Mouse (Mus musculus): Measurements from ENCODE around the gene Ceacam16. TPM values are rescaled to one million over a fixed set of nuclear protein-coding genes. Genes with fewer than 3 reads are reported as not detected.

The Ceacam16 gene
- polyA plus RNA-seq, 1 experiment from 2014 or later = not detected

- Histone ChIP-seq H3K9ac (ENCODE audit: low read length) (peak overlapping the region; percentile 75), H3K4me1 (ENCODE audit: control insufficient read depth, insufficient read depth, low read length) (peaks cover 27% of the 10 kb centered on the region), H3K4me3 (ENCODE audit: low read length) (peak overlapping the region; percentile 60), H3K27ac (ENCODE audit: low read length) (no peak overlapping the region), H3K36me3 (ENCODE audit: control insufficient read depth, insufficient read depth) (no peaks in the 10 kb centered on the region), H3K27me3 (ENCODE audit: control insufficient read depth, insufficient read depth, low read length) (peaks cover 12% of the 10 kb centered on the region), H3K9me3 (replicated peaks; ENCODE audit: control insufficient read depth, low read length) (peaks cover 4% of the 10 kb centered on the region), H3K4me2 (ENCODE audit: low read depth, low read length) (peak overlapping the region; percentile 81)
- ATAC-seq (replicated peaks; ENCODE audit: extremely low read depth, insufficient read depth, low FRiP score) = no peak
- 7% methylated on average over 18 of the region's 20 CpGs for WGBS
These were observed 38.9 kb downstream of the Ceacam16 start for GRCm38 (mm10) chr7:19822193-19822592.

DNA sequence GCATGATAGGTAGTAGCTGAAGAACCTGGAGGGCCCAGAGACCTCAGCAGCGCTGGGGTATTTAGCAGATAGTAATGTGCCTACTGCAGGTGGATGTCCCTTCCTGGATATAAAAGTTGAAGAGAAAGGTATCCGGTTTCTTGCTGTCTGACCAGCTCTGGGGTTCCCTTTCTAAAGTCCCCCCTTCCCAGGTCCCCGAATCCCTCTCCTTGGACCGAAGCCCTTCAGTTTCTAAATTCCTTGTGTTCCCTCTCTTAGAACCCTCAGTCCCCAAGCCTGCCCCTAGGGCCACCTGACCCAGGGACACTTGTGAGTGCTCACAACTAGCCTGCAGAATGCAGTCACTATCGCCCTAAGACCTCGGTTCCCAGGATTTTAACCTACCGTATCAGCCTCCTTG, 39.5 kb downstream of the Ceacam16 start:
- H3K27ac ChIP-seq (ENCODE audit: low read length) = no peak overlapping the region
- peaks cover 32% of the 10 kb centered on the region for H3K4me1 ChIP-seq (ENCODE audit: control insufficient read depth, insufficient read depth, low read length)
- H3K4me3 ChIP-seq (ENCODE audit: low read length) = no peak overlapping the region
- ATAC-seq (replicated peaks; ENCODE audit: extremely low read depth, insufficient read depth, low FRiP score) = no peak
- H3K27me3 ChIP-seq (ENCODE audit: control insufficient read depth, insufficient read depth, low read length) = peaks cover 12% of the 10 kb centered on the region
- H3K4me2 ChIP-seq (ENCODE audit: low read depth, low read length) = peak overlapping the region; percentile 81
- peaks cover 4% of the 10 kb centered on the region for H3K9me3 ChIP-seq (replicated peaks; ENCODE audit: control insufficient read depth, low read length)
- H3K36me3 ChIP-seq (ENCODE audit: control insufficient read depth, insufficient read depth) = no peaks in the 10 kb centered on the region
- WGBS = 61% methylated on average over 7 of the region's 7 CpGs
- no peak overlapping the region for H3K9ac ChIP-seq (ENCODE audit: low read length)

- no peak for ATAC-seq (replicated peaks; ENCODE audit: extremely low read depth, insufficient read depth, low FRiP score)
- H3K4me3 ChIP-seq (ENCODE audit: low read length) = no peak overlapping the region
- peaks cover 4% of the 10 kb centered on the region for H3K9me3 ChIP-seq (replicated peaks; ENCODE audit: control insufficient read depth, low read length)
- no peak overlapping the region for H3K9ac ChIP-seq (ENCODE audit: low read length)
- peaks cover 37% of the 10 kb centered on the region for H3K4me1 ChIP-seq (ENCODE audit: control insufficient read depth, insufficient read depth, low read length)
- H3K4me2 ChIP-seq (ENCODE audit: low read depth, low read length) = no peak overlapping the region
- WGBS = 69% methylated on average over 3 of the region's 3 CpGs
- H3K27ac ChIP-seq (ENCODE audit: low read length) = no peak overlapping the region
- peaks cover 12% of the 10 kb centered on the region for H3K27me3 ChIP-seq (ENCODE audit: control insufficient read depth, insufficient read depth, low read length)
- H3K36me3 ChIP-seq (ENCODE audit: control insufficient read depth, insufficient read depth) = no peaks in the 10 kb centered on the region
These were observed 40.6 kb downstream of the Ceacam16 start for GRCm38 (mm10) chr7:19820347-19821048.

DNA sequence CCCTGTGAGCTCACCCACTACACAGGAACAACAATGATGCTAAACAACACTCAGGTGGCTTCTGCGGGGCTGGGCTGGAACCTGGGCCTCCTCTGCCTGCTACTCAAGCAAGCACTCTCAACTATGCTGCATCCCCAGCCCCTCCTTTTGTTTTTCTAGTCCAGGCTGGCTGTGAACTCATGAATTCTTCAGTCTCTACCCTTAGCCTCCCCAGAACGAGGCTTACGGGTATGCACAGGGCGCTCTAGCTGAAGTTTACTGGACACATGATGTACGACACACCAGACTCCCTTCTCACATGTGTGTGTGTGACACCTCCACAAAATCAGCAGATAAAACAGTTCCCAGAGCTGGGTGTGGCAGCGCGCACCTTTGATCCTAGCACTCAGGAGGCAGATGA, 42.2 kb downstream of the Ceacam16 start:
- H3K4me2 ChIP-seq (ENCODE audit: low read depth, low read length) = no peak overlapping the region
- no peak overlapping the region for H3K27ac ChIP-seq (ENCODE audit: low read length)
- H3K9me3 ChIP-seq (replicated peaks; ENCODE audit: control insufficient read depth, low read length) = peaks cover 4% of the 10 kb centered on the region
- peaks cover 14% of the 10 kb centered on the region for H3K27me3 ChIP-seq (ENCODE audit: control insufficient read depth, insufficient read depth, low read length)
- no peaks in the 10 kb centered on the region for H3K36me3 ChIP-seq (ENCODE audit: control insufficient read depth, insufficient read depth)
- H3K9ac ChIP-seq (ENCODE audit: low read length) = no peak overlapping the region
- H3K4me3 ChIP-seq (ENCODE audit: low read length) = no peak overlapping the region
- 83% methylated on average over 7 of the region's 7 CpGs for WGBS
- ATAC-seq (replicated peaks; ENCODE audit: extremely low read depth, insufficient read depth, low FRiP score) = no peak
- peaks cover 29% of the 10 kb centered on the region for H3K4me1 ChIP-seq (ENCODE audit: control insufficient read depth, insufficient read depth, low read length)

- no peak for ATAC-seq (replicated peaks; ENCODE audit: extremely low read depth, insufficient read depth, low FRiP score)
- peaks cover 14% of the 10 kb centered on the region for H3K27me3 ChIP-seq (ENCODE audit: control insufficient read depth, insufficient read depth, low read length)
- H3K4me2 ChIP-seq (ENCODE audit: low read depth, low read length) = no peak overlapping the region
- 86% methylated on average over 5 of the region's 5 CpGs for WGBS
- peaks cover 4% of the 10 kb centered on the region for H3K9me3 ChIP-seq (replicated peaks; ENCODE audit: control insufficient read depth, low read length)
- no peaks in the 10 kb centered on the region for H3K36me3 ChIP-seq (ENCODE audit: control insufficient read depth, insufficient read depth)
- no peak overlapping the region for H3K4me3 ChIP-seq (ENCODE audit: low read length)
- H3K27ac ChIP-seq (ENCODE audit: low read length) = no peak overlapping the region
- H3K4me1 ChIP-seq (ENCODE audit: control insufficient read depth, insufficient read depth, low read length) = peaks cover 25% of the 10 kb centered on the region
- no peak overlapping the region for H3K9ac ChIP-seq (ENCODE audit: low read length)
These were observed 42.7 kb downstream of the Ceacam16 start for GRCm38 (mm10) chr7:19818440-19818839.

- WGBS = 14% methylated on average over 15 of the region's 15 CpGs
- peak overlapping the region; percentile 45; the same call in 1 of the 2 replicates for H3K9ac ChIP-seq (ENCODE audit: low read length)
- H3K9me3 ChIP-seq (replicated peaks; ENCODE audit: control insufficient read depth, low read length) = peaks cover 4% of the 10 kb centered on the region
- H3K4me2 ChIP-seq (ENCODE audit: low read depth, low read length) = peak overlapping the region; percentile 86
- ATAC-seq (replicated peaks; ENCODE audit: extremely low read depth, insufficient read depth, low FRiP score) = peak; percentile 51
- peak overlapping the region; percentile 59 for H3K4me3 ChIP-seq (ENCODE audit: low read length)
- H3K27me3 ChIP-seq (ENCODE audit: control insufficient read depth, insufficient read depth, low read length) = peaks cover 14% of the 10 kb centered on the region
- peak overlapping the region; percentile 52 for H3K27ac ChIP-seq (ENCODE audit: low read length)
- H3K36me3 ChIP-seq (ENCODE audit: control insufficient read depth, insufficient read depth) = no peaks in the 10 kb centered on the region
- peaks cover 21% of the 10 kb centered on the region for H3K4me1 ChIP-seq (ENCODE audit: control insufficient read depth, insufficient read depth, low read length)
These were observed 43.6 kb downstream of the Ceacam16 start for GRCm38 (mm10) chr7:19817382-19818105.

GRCm38 (mm10) chr7:19816224-19816771, 44.8 kb downstream of the Ceacam16 start:
- peak overlapping the region; percentile 47 for H3K27ac ChIP-seq (ENCODE audit: low read length)
- under 1% methylated on average over 27 of the region's 28 CpGs for WGBS
- H3K27me3 ChIP-seq (ENCODE audit: control insufficient read depth, insufficient read depth, low read length) = peaks cover 14% of the 10 kb centered on the region

DNA sequence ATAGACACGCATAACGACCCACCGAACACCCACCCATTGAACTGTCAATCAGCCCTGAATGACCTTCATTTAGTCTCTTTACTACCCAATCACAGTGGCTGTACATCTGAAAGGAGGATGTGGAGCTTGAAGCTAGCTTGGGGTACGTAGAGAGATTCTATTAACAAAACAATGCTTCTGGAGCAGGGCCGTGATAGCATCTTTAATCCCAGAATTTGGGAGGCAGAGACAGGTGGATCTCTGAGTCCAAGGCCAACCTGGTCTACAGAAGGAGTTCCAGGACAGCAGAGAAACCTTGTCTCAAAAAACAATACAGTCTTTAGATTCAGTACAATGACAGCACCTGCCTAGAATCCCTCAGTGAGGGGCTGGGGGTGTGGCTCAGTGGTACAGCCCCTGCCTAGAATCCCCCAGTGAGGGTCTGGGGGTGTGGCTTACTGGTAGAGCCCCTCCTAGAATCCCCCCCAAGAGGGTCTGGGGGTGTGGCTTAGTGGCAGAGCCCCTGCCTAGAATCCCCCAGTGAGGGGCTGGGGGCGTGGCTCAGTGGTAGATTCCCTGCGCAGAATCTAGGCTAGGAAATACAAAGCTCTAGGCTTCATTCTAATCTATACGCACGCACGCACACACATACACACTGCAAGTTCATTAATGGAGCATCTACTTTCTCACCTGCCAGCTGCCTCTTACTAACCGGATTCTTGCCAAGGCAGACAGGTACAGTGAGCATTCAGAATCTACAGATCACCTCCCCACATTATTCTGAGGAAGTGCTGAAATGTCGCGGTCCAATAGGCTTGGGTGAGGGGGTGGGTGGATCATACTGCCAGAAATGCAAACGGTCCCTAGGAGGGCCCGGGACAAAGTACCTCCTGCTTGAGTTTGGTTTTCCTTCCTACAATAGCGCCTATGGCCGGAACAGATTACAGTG, 45.5 kb downstream of the Ceacam16 start:
- Histone ChIP-seq H3K27me3 (ENCODE audit: control insufficient read depth, insufficient read depth, low read length) (peaks cover 19% of the 10 kb centered on the region), H3K9ac (ENCODE audit: low read length) (peak overlapping the region; percentile 70), H3K4me2 (ENCODE audit: low read depth, low read length) (peak overlapping the region; percentile 86), H3K4me3 (ENCODE audit: low read length) (peak overlapping the region; percentile 59), H3K9me3 (replicated peaks; ENCODE audit: control insufficient read depth, low read length) (peaks cover 4% of the 10 kb centered on the region; the same call in 1 of the 2 replicates), H3K36me3 (ENCODE audit: control insufficient read depth, insufficient read depth) (no peaks in the 10 kb centered on the region), H3K27ac (ENCODE audit: low read length) (peak overlapping the region; percentile 34), H3K4me1 (ENCODE audit: control insufficient read depth, insufficient read depth, low read length) (peaks cover 19% of the 10 kb centered on the region)
- 32% methylated on average over 17 of the region's 17 CpGs for WGBS
- peak; percentile 23; the same call in 1 of the 2 replicates for ATAC-seq (replicated peaks; ENCODE audit: extremely low read depth, insufficient read depth, low FRiP score)

More at GRCm38 (mm10) chr7:19816224-19816771, 44.8 kb downstream of the Ceacam16 start:
- no peaks in the 10 kb centered on the region for H3K36me3 ChIP-seq (ENCODE audit: control insufficient read depth, insufficient read depth)
- H3K9me3 ChIP-seq (replicated peaks; ENCODE audit: control insufficient read depth, low read length) = peaks cover 4% of the 10 kb centered on the region
- peak overlapping the region; percentile 70 for H3K9ac ChIP-seq (ENCODE audit: low read length)
- peaks cover 16% of the 10 kb centered on the region for H3K4me1 ChIP-seq (ENCODE audit: control insufficient read depth, insufficient read depth, low read length)
- peak overlapping the region; percentile 59 for H3K4me3 ChIP-seq (ENCODE audit: low read length)
- ATAC-seq (replicated peaks; ENCODE audit: extremely low read depth, insufficient read depth, low FRiP score) = peak; percentile 77
- H3K4me2 ChIP-seq (ENCODE audit: low read depth, low read length) = peak overlapping the region; percentile 86

Measured in heart, embryonic 16.5 days (tissue).